Mouse (Mus musculus) ovary, adult 18-20 months (tissue): Measurements from ENCODE around the gene Ccar1.
"Not testable (repeated sequence)": the region's sequence is repeated elsewhere in the genome, so short reads cannot be mapped to it uniquely, and the experiment has no call there.

ENCODE experiments used
- DNase-seq: peaks from one replicate; pipeline ENCODE4 v3.0.0; 2022; ENCODE audit warnings: low spot score, mixed read lengths

Gene Ccar1

DNA sequence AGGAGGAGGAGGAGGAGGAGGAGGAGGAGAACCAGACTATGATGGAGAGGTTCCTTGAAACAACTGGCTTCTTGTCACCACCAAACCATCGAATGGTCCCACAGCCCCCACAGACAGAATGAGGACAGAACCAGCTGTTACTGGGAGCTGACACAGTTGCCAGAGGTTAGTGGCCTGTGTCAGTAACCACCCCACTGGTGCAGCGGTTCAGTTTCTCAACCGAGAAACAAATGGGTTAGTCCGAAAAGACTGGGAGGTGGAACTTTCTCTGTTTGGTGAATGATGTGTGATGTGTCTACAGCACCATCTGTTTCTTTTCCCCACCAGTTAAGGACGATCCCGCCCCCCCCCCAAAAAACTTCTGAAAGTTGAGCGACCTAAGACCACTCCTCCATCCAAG lies 67.2 kb downstream of the Ccar1 start:
- DNase-seq = no peak

DNA sequence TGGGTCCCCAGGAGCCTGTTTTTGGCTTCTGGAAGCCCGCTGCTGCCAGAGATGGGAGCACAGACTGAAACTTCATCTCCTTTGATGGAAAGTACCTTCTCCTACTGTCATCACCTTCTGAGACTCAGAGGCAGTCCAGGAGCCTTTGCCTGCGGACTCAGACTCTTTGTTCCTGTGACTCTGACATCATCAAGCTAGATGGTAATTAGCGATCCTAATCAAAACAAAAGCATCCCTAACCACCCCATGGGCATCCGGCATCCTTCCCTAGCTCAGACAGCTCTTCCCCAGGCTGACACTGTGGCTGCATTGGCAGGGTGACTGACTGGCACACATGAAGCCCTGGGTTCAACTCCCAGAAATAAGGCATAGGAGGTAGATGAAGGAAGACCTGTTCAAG lies 69.4 kb downstream of the Ccar1 start:
- no peak for DNase-seq

DNA sequence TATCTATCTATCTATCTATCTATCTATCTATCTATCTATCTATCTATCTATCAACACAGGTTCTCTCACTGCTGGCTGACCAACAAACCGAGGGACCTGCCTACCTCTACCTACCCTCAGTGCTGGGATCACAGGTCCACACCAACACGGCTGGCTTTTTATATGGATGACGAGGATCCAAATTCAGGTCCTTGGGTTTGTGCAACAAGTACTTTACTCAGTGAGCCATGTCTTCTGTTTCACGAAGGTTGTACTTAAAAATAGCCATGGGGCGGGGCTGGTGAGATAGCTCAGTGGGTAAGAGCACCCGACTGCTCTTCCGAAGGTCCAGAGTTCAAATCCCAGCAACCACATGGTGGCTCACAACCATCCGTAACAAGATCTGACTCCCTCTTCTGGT lies 71.5 kb downstream of the Ccar1 start:
- not testable (repeated sequence) for DNase-seq

DNA sequence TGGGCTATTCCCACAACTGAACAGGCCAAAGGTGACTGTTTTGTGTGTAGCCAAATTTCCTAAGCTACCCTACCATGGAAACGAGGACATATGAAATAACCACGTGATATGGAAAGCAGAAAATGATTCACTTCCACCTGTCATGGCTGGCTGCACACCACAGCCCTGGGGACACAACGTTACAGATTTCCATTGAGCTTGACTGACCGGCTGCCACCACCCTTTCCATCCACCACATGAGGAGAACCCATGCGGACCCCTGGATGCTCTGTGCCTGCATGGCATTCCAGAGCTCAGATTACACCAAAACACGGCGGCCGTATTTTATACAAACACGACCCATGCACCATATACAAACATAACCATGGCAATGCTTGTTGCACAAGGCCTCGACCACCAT lies 78.6 kb downstream of the Ccar1 start:
- DNase-seq = no peak

DNA sequence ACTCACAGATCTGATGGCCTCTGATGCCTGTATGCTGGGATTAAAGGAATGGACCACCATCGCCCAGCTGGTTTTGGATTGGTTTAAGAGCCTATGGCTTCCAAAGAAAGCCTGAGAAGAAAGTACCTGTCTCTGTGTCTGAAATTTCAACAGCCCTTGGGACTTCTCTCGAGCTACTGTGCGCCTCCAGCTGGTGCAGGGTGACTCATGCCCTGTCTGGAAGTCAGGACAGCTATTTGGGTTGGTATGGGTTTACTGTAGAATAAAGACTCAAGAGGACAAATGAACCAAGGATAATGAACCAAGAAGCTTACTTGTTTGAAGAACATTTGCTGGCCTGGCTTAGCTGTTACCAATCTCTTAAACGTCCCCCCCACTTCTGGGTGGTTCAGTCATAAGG lies 88.5 kb downstream of the Ccar1 start:
- no peak for DNase-seq

DNA sequence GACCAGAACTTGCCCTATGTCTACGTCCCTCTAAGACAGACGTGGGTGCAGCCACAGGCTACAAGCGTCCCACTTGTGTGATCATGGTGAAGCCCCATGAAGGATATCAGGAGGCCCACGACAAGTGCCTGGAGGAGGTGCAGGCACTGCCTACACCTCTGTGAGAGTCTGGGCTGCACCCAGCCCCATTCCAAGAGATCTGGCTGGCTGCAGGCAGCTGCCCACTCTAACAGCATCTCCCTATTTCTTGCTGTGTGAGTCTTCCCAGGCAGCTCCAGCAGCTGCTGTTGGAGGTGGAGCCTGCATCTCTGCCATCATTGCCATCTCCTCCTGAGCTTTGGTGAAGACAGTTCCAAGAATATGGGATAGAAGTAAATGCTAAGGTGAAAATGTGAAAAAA lies 89.7 kb downstream of the Ccar1 start:
- no peak for DNase-seq
